ENCODE assay signal across 9 mouse cellular contexts in genomic region chr11:50227226-50227625, GRCm38 (mm10). TPM values are rescaled to one million over a fixed set of nuclear protein-coding genes. Genes with fewer than 3 reads are reported as not detected.
DNase-seq lines count a peak whose midpoint lies in the region; ATAC-seq and TF ChIP-seq lines count a peak whose summit lies in the region.
"Had no signal": no experiment of that assay in that cellular context is flagged by ENCODE, and none has a peak within 500 bp of the region (broad histone marks: within the 10 kb centered on the region; RNA-seq: fewer than 3 reads in every experiment).

No protein-coding gene starts in this region.

- H3K36me3 ChIP-seq in hindbrain, embryonic 10.5 days: peaks cover 11% of the 10 kb centered on the region
- peaks cover 3% of the 10 kb centered on the region; the same call in 1 of the 2 replicates for H3K36me3 ChIP-seq in hindbrain, postnatal 0 days (ENCODE audit: insufficient read depth, low read length)
- peaks cover 16% of the 10 kb centered on the region for H3K36me3 ChIP-seq in hindbrain, embryonic 13.5 days
- peaks cover 12% of the 10 kb centered on the region for H3K36me3 ChIP-seq in midbrain, embryonic 13.5 days

- H3K4me2 ChIP-seq in hindbrain, postnatal 0 days (ENCODE audit: low read depth, low read length): no peak overlapping the region
- peak overlapping the region; percentile 98 for H3K4me2 ChIP-seq in hindbrain, embryonic 13.5 days
- H3K4me2 ChIP-seq in midbrain, embryonic 13.5 days (replicated peaks): peak overlapping the region; percentile 91

- peaks cover 52% of the 10 kb centered on the region for H3K27me3 ChIP-seq in hindbrain, embryonic 10.5 days (ENCODE audit: insufficient read depth, poor library complexity, severe bottlenecking)
- no peaks in the 10 kb centered on the region for H3K27me3 ChIP-seq in hindbrain, postnatal 0 days (ENCODE audit: insufficient read depth, low read length)
- H3K27me3 ChIP-seq in hindbrain, embryonic 13.5 days: peaks cover 20% of the 10 kb centered on the region
- peaks cover 12% of the 10 kb centered on the region; the same call in 1 of the 2 replicates for H3K27me3 ChIP-seq in midbrain, embryonic 13.5 days

- DNase-seq in hindbrain, embryonic 10.5 days (ENCODE audit: low spot score): no peak
- no peak for DNase-seq in hindbrain, postnatal 0 days (ENCODE audit: low spot score)
- no peak for DNase-seq in thymus, postnatal 14 days
- no peak for DNase-seq in c-Kit-positive CD71-positive TER-119-positive erythroid progenitor cells, embryonic 14.5 days (ENCODE audit: low spot score)
- DNase-seq: thymus, postnatal 25 days had no signal

- no peak for ATAC-seq in hindbrain, postnatal 0 days
- ATAC-seq in hindbrain, embryonic 13.5 days (ENCODE audit: low FRiP score): no peak
- no peak for ATAC-seq in midbrain, embryonic 13.5 days
- no peak for ATAC-seq in granulocyte monocyte progenitor cell, adult 5-6 weeks (replicated peaks; ENCODE audit: poor library complexity, severe bottlenecking)

- H3K27ac ChIP-seq in hindbrain, embryonic 10.5 days: no peak overlapping the region
- no peak overlapping the region for H3K27ac ChIP-seq in hindbrain, postnatal 0 days
- peak overlapping the region; percentile 92 for H3K27ac ChIP-seq in brown adipose tissue, adult 24 weeks (replicated peaks; ENCODE audit: low read depth, low read length)
- H3K27ac ChIP-seq in hindbrain, embryonic 13.5 days: 0 out of 2 replicates have a peak overlapping the region, but pooled peaks have one; percentile 35
- no peak overlapping the region for H3K27ac ChIP-seq in midbrain, embryonic 13.5 days

- H3K9ac ChIP-seq in hindbrain, postnatal 0 days (replicated peaks; ENCODE audit: low read length): no peak overlapping the region
- peak overlapping the region; percentile 99 for H3K9ac ChIP-seq in hindbrain, embryonic 13.5 days
- peak overlapping the region; percentile 99 for H3K9ac ChIP-seq in midbrain, embryonic 13.5 days (replicated peaks)

- peaks cover 82% of the 10 kb centered on the region for H3K4me1 ChIP-seq in hindbrain, embryonic 10.5 days (replicated peaks)
- H3K4me1 ChIP-seq in hindbrain, postnatal 0 days (ENCODE audit: insufficient read depth, low read length): peaks cover 39% of the 10 kb centered on the region
- peaks cover 28% of the 10 kb centered on the region for H3K4me1 ChIP-seq in brown adipose tissue, adult 24 weeks (ENCODE audit: control insufficient read depth, insufficient read depth, insufficient read length, low read length)
- H3K4me1 ChIP-seq in hindbrain, embryonic 13.5 days (replicated peaks): peaks cover 65% of the 10 kb centered on the region
- peaks cover 59% of the 10 kb centered on the region for H3K4me1 ChIP-seq in midbrain, embryonic 13.5 days (replicated peaks)

- no peak for TF ChIP-seq CTCF in hindbrain, postnatal 0 days (IDR thresholded peaks at IDR 0.05; ENCODE audit: low read depth)

- 72% methylated on average over 3 of the region's 3 CpGs for WGBS in hindbrain, embryonic 10.5 days
- whole genome bisulfite sequencing in hindbrain, postnatal 0 days: 76% methylated on average over 3 of the region's 3 CpGs
- 77% methylated on average over 3 of the region's 3 CpGs for WGBS in hindbrain, embryonic 13.5 days
- WGBS in midbrain, embryonic 13.5 days: 83% methylated on average over 3 of the region's 3 CpGs

- peak overlapping the region; percentile 91; the same call in 1 of the 2 replicates for H3K4me3 ChIP-seq in hindbrain, embryonic 10.5 days
- no peak overlapping the region for H3K4me3 ChIP-seq in hindbrain, postnatal 0 days (ENCODE audit: low read length)
- peak overlapping the region; percentile 93 for H3K4me3 ChIP-seq in brown adipose tissue, adult 24 weeks (ENCODE audit: insufficient read depth, low read depth, low read length)
- H3K4me3 ChIP-seq in hindbrain, embryonic 13.5 days: peak overlapping the region; percentile 92
- H3K4me3 ChIP-seq in midbrain, embryonic 13.5 days (replicated peaks): no peak overlapping the region; the same call in 1 of the 2 replicates

- H3K9me3 ChIP-seq in hindbrain, embryonic 10.5 days: no peaks in the 10 kb centered on the region
- no peaks in the 10 kb centered on the region for H3K9me3 ChIP-seq in hindbrain, postnatal 0 days (ENCODE audit: low read length)
- H3K9me3 ChIP-seq in hindbrain, embryonic 13.5 days: no peaks in the 10 kb centered on the region
- no peaks in the 10 kb centered on the region for H3K9me3 ChIP-seq in midbrain, embryonic 13.5 days

RNA-seq across cellular contexts. Expression of gene Ltc4s, which starts 11.2 kb away (rescaled TPM):
- 1.4 and 1.8 TPM in 2 replicates for polyA plus RNA-seq in hindbrain, embryonic 10.5 days (2016; fragmentation: Nextera tagmentation; extraction: Ambion mirVana)
- 4.0 and 6.8 TPM in 2 replicates for total RNA-seq in hindbrain, postnatal 0 days (2014; rRNA removed)
- polyA plus RNA-seq in hindbrain, postnatal 0 days (2015; fragmentation: Nextera tagmentation; extraction: Ambion mirVana): 5.9 and 7.1 TPM in 2 replicates
- 27.5 and 45.3 TPM in 2 replicates for polyA plus RNA-seq in brown adipose tissue, adult 24 weeks (2012; ENCODE audit: insufficient read depth, insufficient read length, missing spikeins)
- 1.4 and 2.3 TPM in 2 replicates for polyA plus RNA-seq in hindbrain, embryonic 13.5 days (2015; fragmentation: Nextera tagmentation; extraction: Ambion mirVana)
- polyA plus RNA-seq in midbrain, embryonic 13.5 days (2015; fragmentation: Nextera tagmentation; extraction: Ambion mirVana): 0.89 and 1.2 TPM in 2 replicates
- 1.6 TPM in 1 of 2 replicates, not detected in the other for total RNA-seq in granulocyte monocyte progenitor cell, adult 5-6 weeks (2014; fragmentation: Nextera tagmentation)
- total RNA-seq in granulocyte monocyte progenitor cell, adult 5-6 weeks (2017): not detected in 2 replicates

RNA-seq across cellular contexts. Expression of gene Mgat4b, which starts 16.5 kb away (rescaled TPM):
- polyA plus RNA-seq in hindbrain, embryonic 10.5 days (2016; fragmentation: Nextera tagmentation; extraction: Ambion mirVana): 21.5 and 29.9 TPM in 2 replicates
- total RNA-seq in hindbrain, postnatal 0 days (2014; rRNA removed): 108 and 134 TPM in 2 replicates
- 67.8 and 74.6 TPM in 2 replicates for polyA plus RNA-seq in hindbrain, postnatal 0 days (2015; fragmentation: Nextera tagmentation; extraction: Ambion mirVana)
- polyA plus RNA-seq in brown adipose tissue, adult 24 weeks (2012; ENCODE audit: insufficient read depth, insufficient read length, missing spikeins): 57.6 and 60.6 TPM in 2 replicates
- 30.4 and 36.6 TPM in 2 replicates for polyA plus RNA-seq in hindbrain, embryonic 13.5 days (2015; fragmentation: Nextera tagmentation; extraction: Ambion mirVana)
- polyA plus RNA-seq in midbrain, embryonic 13.5 days (2015; fragmentation: Nextera tagmentation; extraction: Ambion mirVana): 18.0 and 30.1 TPM in 2 replicates
- total RNA-seq in granulocyte monocyte progenitor cell, adult 5-6 weeks (2014; fragmentation: Nextera tagmentation): 22.7 and 23.9 TPM in 2 replicates
- 11.5 and 14.6 TPM in 2 replicates for total RNA-seq in granulocyte monocyte progenitor cell, adult 5-6 weeks (2017)

RNA-seq across cellular contexts. Expression of gene Sqstm1, which starts 16.6 kb away (rescaled TPM):
- 147 and 210 TPM in 2 replicates for polyA plus RNA-seq in hindbrain, embryonic 10.5 days (2016; fragmentation: Nextera tagmentation; extraction: Ambion mirVana)
- total RNA-seq in hindbrain, postnatal 0 days (2014; rRNA removed): 289 and 299 TPM in 2 replicates
- 412 and 450 TPM in 2 replicates for polyA plus RNA-seq in hindbrain, postnatal 0 days (2015; fragmentation: Nextera tagmentation; extraction: Ambion mirVana)
- 216 and 235 TPM in 2 replicates for polyA plus RNA-seq in brown adipose tissue, adult 24 weeks (2012; ENCODE audit: insufficient read depth, insufficient read length, missing spikeins)
- 318 and 320 TPM in 2 replicates for polyA plus RNA-seq in hindbrain, embryonic 13.5 days (2015; fragmentation: Nextera tagmentation; extraction: Ambion mirVana)
- 271 and 280 TPM in 2 replicates for polyA plus RNA-seq in midbrain, embryonic 13.5 days (2015; fragmentation: Nextera tagmentation; extraction: Ambion mirVana)
- 89.7 and 92.6 TPM in 2 replicates for total RNA-seq in granulocyte monocyte progenitor cell, adult 5-6 weeks (2014; fragmentation: Nextera tagmentation)
- total RNA-seq in granulocyte monocyte progenitor cell, adult 5-6 weeks (2017): 131 and 165 TPM in 2 replicates

RNA-seq across cellular contexts. Expression of gene Mrnip, which starts 53.0 kb away (rescaled TPM):
- polyA plus RNA-seq in hindbrain, embryonic 10.5 days (2016; fragmentation: Nextera tagmentation; extraction: Ambion mirVana): 23.1 and 26.1 TPM in 2 replicates
- 40.8 and 44.2 TPM in 2 replicates for total RNA-seq in hindbrain, postnatal 0 days (2014; rRNA removed)
- polyA plus RNA-seq in hindbrain, postnatal 0 days (2015; fragmentation: Nextera tagmentation; extraction: Ambion mirVana): 33.5 and 34.0 TPM in 2 replicates
- 3.0 and 6.3 TPM in 2 replicates for polyA plus RNA-seq in brown adipose tissue, adult 24 weeks (2012; ENCODE audit: insufficient read depth, insufficient read length, missing spikeins)
- polyA plus RNA-seq in hindbrain, embryonic 13.5 days (2015; fragmentation: Nextera tagmentation; extraction: Ambion mirVana): 30.2 and 30.6 TPM in 2 replicates
- polyA plus RNA-seq in midbrain, embryonic 13.5 days (2015; fragmentation: Nextera tagmentation; extraction: Ambion mirVana): 34.1 and 35.1 TPM in 2 replicates
- 18.4 and 27.7 TPM in 2 replicates for total RNA-seq in granulocyte monocyte progenitor cell, adult 5-6 weeks (2014; fragmentation: Nextera tagmentation)
- total RNA-seq in granulocyte monocyte progenitor cell, adult 5-6 weeks (2017): 13.9 and 22.0 TPM in 2 replicates

Comparison
In these comparisons a context has a peak if more than half of its experiments do, and no peak if none do; other contexts are left out.
1. H3K27ac ChIP-seq: peak in brown adipose tissue, adult 24 weeks (single experiment) and hindbrain, embryonic 13.5 days (single experiment); none in hindbrain, embryonic 10.5 days (single experiment), hindbrain, postnatal 0 days (single experiment) and midbrain, embryonic 13.5 days (single experiment).
2. H3K4me3 ChIP-seq: peak in hindbrain, embryonic 10.5 days (single experiment), brown adipose tissue, adult 24 weeks (single experiment) and hindbrain, embryonic 13.5 days (single experiment); none in hindbrain, postnatal 0 days (single experiment) and midbrain, embryonic 13.5 days (single experiment).